Mouse (Mus musculus): ENCODE data around the gene Cysrt1.

The Cysrt1 gene

DNA sequence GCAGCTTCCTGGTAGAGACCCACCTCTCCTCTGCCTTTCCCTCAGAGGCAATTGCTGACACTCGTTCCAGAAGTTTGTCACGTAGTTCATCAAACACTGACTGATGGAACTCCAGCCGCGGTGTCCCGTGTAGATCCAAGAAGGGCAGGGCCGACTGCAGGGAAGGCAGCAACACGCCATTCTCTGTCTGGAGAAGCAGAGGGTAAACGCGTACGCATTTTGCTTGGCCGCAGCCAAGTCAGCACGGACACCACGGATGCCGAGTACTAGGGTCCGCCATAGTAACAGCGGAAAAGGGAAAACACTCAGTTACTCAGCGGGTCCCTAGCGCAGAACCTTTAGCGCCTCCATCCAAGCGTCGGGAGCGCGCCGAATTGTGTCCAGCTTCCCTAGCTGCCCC is 31.6 kb downstream of the Cysrt1 start:
- no peak for DNase-seq (ENCODE audit: low spot score)

DNA sequence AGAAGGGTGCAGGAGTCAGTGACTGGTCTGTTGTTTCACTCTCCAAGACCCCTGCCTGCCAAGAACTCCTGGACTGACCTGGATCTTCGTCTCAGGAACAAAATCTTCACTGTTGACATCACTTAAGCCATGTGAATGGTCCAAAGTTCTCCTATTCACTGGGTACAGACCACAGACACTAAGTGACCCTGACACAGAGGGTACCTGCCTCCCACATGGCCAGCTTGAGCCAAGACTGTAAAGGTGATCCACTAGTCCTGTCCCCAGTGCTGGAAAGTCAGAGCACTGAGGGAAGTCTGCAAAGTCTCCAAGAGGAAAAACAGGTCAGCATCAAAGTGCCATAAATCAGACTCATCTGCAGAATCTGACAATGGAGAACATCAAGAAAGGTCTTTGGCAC is 34.7 kb downstream of the Cysrt1 start:
- no peak for DNase-seq (ENCODE audit: low spot score)

DNA sequence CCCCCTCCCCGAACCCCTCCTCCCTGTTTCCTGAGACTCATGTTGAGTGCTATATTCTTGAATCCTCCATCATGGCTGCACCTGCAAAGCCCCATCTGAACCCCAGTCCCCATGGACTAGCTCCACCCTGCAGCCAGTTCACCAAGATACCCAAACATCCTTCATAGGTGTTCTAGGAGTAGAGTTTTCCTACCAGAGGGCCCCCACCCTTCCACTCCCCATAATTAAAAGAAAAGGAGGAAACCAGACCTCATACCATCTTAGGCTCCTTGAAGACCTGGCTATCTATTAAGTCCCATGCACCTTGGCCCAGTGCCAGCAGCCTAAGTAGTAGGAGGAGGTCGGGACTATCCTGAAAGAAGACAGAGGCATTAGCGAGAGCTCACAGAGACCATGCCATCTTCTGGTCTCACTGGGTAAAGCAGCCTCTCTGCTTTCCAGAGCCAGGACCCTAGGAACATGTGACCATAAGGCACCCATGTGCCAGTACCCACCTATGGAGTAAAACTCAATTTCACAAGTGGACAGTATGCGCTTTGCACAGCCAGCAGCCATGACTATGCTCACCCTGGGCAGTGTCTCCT is 38.5 kb downstream of the Cysrt1 start:
- DNase-seq (ENCODE audit: low spot score): no peak

DNA sequence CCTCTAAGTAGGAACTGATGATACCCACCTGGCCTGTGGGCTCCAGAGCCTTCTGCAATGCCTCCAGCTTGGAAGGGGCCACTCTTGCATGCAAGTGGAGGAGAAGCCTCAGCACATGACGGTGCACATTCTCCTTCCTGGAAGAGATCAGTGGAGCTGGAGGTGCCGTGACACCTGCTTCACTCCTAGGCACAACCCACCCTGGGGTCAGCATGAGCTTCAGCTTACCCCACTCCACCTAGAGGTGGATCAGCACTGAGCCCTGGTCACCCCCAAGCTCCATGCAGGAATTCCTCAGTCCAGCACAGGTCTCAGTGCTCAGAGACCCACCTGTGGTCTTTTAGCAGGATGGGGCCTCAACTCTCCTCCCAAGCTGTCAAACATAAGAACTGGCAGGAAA is 41.6 kb downstream of the Cysrt1 start:
- DNase-seq (ENCODE audit: low spot score): no peak

DNA sequence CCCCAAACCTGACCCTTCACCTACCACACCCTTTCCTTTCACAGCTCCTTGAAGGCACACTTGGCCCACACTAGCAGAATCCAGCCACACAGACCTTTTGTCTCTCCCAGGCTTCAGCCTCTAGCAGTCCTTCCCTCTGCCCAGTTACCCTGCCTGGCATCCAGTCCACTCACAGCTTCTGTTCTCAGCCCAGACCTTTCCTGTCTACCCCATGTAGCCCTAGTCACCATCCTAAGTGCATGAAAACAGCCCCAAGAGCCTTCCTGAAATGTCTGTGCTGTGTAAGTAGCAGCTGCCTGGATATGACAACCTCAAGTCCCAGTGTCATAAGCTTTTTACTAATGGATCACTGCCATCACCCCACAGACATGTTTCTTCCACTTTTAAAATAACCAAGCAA is 44.3 kb downstream of the Cysrt1 start:
- DNase-seq (ENCODE audit: low spot score): no peak

DNA sequence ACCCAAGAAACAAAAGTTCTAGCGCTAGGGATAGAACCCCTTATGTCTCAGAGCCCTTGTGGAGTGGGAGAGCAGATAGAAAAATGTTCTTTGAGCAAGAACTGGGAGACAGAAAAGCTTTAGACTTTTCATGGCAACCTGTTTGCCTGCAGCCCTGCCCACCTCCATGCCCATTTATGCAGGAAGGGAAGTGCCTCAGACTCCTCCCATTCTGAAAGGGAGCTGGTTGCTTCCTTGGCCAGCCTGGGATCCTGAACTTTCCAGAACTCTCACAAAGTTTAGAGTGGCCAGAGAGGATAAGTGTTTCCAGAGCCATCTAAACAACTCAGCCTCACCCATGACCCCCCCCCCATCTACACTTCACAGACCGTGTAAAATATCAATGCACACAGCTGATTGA is 45.1 kb downstream of the Cysrt1 start:
- no peak for DNase-seq (ENCODE audit: low spot score)

DNA sequence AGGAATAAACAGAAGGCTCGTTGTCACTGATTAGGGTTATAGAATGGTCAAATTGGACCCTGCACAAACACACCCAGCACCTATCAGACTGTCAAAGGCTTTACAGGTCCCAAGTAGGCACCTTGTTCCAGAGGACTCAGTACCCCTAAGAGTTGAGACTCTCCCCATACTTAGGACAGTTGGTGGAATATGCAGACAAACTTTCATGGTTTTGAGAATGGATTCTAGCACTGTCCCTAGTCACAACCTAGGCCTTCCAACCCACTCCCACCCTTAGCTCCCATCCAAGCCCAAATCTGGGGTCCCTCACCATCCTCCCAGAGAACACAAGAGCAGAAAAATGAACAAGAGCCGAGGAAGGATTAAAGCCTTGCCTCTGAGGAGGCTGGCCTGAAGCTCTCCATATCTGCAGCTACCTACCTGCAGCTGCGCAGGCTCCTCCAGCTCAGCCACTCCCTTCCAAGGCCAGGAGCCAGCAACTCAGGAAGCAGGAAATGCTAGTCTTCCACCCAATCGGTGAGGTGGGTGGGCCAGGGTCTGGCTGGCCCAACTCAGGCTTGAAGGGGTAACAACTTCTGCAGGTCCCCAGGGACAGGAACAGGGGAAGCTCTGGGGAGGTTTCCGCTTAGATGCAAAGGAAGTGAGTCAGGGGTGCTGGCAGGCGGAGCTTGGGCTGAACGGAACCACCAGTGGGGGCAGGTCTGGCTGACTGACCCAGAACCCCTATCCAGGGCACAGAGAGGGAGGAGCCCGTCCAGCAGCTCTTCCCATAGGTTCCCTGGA is 45.9 kb downstream of the Cysrt1 start, which contains the start of gene Tor4a:
Gene Tor4a (minus strand): TSS at position 715 of the 783 bp plus-strand sequence.
- DNase-seq (ENCODE audit: low spot score): peak; percentile 41

DNA sequence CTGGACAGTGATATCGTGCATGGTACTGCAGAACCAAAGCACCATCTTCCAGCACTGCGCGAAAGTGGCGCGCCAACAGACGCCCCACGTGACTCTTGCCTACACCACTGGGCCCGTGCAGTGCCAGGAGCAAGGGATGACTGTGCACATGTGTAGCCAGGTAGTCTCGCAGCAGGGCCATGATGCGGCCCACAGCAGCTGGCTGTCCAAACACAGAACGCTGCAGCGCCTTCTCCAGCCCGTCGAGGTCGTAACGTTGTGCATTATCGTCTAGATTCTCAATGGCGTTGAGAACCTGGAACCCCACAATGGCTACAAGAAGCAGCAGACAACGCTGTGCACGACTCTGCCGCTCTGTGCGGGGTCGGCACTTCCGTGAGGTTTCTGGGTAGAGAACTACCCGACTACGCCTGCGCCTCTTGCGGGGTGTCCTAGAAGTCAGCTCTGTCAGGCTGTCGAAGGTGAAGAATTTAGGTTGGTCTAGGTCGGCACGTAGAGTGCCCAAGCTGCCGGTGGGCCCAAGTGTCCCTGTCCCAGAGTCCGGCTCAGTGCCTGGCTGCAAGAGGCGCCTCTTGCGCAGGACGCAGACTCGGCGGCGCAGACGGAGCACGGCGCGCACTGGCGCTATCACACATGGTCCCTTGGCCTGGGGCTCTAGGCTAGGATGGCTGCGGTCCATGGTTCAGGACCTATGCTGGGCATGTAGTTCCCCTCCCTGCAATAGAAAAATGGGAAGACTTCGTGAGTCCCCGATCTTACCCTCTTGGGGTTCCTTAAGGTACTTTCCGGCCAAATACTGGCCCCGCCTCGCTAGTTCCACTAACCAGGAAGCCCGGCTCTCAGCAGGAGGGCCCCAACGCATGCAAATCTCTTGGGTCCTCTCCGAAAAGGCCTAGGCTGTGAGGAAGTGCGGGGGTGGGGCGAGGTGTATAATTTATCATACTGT is 46.8 kb downstream of the Cysrt1 start:
- no peak for DNase-seq (ENCODE audit: low spot score)

DNA sequence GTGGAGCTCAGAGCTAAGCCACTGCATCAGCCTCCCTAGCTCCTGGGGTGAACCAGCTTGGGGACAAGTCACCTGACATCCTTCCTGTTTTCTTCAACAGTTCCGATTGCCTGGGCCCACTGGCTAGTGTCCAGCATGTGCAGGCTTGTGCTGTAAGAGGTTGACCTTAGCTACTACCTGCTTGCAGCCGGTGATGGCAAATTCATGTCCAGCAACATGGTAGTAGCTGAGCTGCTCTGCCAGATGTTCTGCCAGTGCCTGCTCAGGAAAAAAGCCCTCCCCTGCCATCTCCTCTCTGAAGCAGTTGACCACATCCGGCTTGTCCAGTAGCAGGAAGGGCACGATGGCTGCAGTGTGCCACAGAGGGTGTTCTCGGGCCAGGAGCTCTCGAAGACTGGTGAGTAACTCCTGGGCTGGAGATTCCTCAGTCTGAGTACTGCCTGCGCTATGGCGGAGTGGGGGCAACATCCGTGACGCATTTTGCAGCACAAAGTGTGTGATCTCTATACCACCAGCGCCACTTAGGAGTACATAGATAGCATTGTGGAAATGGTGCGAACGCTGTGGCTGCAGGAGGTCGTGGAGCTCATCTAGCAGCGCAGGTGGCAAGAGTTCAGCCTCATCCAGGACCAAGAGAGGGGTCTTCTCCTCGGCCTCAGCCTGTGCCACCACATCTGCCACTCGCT is 47.6 kb downstream of the Cysrt1 start:
- no peak for DNase-seq (ENCODE audit: low spot score)

DNA sequence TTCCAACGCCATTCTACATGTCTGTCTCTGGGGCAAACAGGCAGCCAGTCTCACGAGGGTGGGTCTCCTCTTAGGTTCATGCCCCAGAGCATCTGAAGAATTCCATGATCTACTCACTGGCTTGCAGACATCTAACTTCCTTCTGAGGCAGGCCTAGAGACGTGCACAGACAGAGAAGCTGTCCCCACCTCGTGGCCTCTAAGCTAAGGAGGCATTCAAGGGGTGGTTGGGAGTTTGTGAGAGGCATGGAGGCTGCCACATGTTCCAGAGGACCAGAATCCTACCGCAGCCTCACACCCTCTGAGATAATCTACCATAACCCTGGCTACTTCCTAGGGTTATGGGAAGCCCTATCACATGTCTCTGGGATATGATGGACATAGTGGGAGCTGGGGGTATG is 48.2 kb downstream of the Cysrt1 start:
- no peak for DNase-seq (ENCODE audit: low spot score)

DNA sequence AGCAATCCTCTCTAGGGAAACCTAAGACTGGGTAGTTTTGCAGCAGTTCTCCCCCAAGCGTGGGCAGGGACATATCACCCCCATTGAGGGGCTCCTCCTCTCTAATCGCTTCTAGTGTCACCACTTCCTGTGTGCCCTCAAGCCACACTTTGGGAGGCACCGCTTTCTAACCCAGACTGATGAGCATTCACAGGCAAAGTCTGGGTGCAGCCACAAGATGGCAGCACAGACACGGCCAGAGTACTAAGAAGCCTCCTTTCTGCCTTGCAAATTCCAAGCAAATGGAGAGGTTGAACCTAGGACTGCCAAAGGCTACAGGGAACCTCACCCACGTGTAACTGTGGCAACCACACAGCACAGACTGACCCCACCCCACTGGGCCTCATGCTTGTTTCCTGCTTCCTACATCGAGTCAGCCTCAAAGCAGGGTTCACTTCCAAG is 48.9 kb downstream of the Cysrt1 start:
- DNase-seq (ENCODE audit: low spot score): peak; percentile 92
